ENCODE assay signal across 21 mouse cellular contexts in the genomic region with DNA sequence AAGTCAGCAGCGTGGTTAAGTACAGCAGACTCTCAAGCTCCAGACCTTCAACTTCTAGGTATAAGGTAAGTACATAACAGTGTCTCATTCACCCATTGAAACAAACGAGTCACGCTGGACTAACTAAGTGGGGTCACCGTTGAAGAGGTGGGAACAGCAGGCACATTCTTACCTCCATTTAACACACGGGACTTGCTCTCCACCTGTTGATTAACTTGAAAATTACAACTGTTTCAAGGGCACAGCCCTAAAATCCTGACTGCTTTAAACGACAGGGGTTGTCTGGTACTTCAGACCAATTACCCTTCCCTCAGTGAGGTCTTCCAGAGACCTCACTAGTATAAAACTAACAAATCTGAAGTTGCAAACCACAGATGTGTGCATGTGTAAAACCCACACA. TPM values are rescaled to one million over a fixed set of nuclear protein-coding genes. Genes with fewer than 3 reads are reported as not detected.
"Had no signal": no experiment of that assay in that cellular context is flagged by ENCODE, and none has a peak within 500 bp of the region (broad histone marks: within the 10 kb centered on the region; RNA-seq: fewer than 3 reads in every experiment).

No protein-coding gene starts in this region.

- DNase-seq: lung, adult 18-20 months; lung, embryonic 14.5 days; lung, postnatal 10 days; lung, postnatal 4 days; midbrain, embryonic 14.5 days; retina, postnatal 1 day; right cerebral cortex, adult 18-20 months; right cerebral cortex, postnatal 25 days; thymus, adult 18-20 months; thymus, postnatal 14 days; thymus, postnatal 36 days had no signal

- H3K4me3 ChIP-seq: megakaryocyte, embryonic 14.5 days; midbrain, embryonic 10.5 days; midbrain, embryonic 12.5 days; myocyte; neural tube, embryonic 13.5 days; neural tube, embryonic 15.5 days had no signal

- H3K9ac ChIP-seq: lung, embryonic 14.5 days; midbrain, embryonic 12.5 days; neural tube, embryonic 13.5 days; neural tube, embryonic 15.5 days had no signal

- ATAC-seq: midbrain, embryonic 16.5 days had no signal

- H3K9me3 ChIP-seq: megakaryocyte, embryonic 14.5 days; midbrain, embryonic 10.5 days; midbrain, embryonic 12.5 days; neural tube, embryonic 13.5 days; neural tube, embryonic 15.5 days had no signal

- H3K4me1 ChIP-seq: megakaryocyte, embryonic 14.5 days; midbrain, embryonic 10.5 days; midbrain, embryonic 12.5 days; neural tube, embryonic 13.5 days; neural tube, embryonic 15.5 days had no signal

- H3K27me3 ChIP-seq: megakaryocyte, embryonic 14.5 days; midbrain, embryonic 12.5 days; neural tube, embryonic 13.5 days; neural tube, embryonic 15.5 days had no signal

- H3K27ac ChIP-seq: midbrain, embryonic 10.5 days; midbrain, embryonic 12.5 days; neural tube, embryonic 13.5 days; neural tube, embryonic 15.5 days had no signal

- H3K4me2 ChIP-seq: lung, embryonic 14.5 days; midbrain, embryonic 12.5 days; neural tube, embryonic 13.5 days; neural tube, embryonic 15.5 days had no signal

RNA-seq across cellular contexts. Expression of gene Sult6b1, which starts 52.7 kb away (rescaled TPM):
- polyA plus RNA-seq: liver, embryonic 16.5 days; midbrain, embryonic 14.5 days; neural tube, embryonic 13.5 days; spleen, adult 2 months; stomach, embryonic 14.5 days had no signal
